Mouse (Mus musculus) lung, adult 2 months (tissue): ENCODE measurements around the gene Msi2. TPM values are rescaled to one million over a fixed set of nuclear protein-coding genes. Genes with fewer than 3 reads are reported as not detected.

Experiments used
- DNase-seq: peaks from one replicate; pipeline ENCODE4 v3.0.0; 2022
- H3K4me1 ChIP-seq: fragments of 200-500 bp; 2 replicates; pipeline ENCODE4 v1.6.1; 2011; ENCODE audit warnings: low read length; ENCODE audit not compliant: control insufficient read depth, insufficient read depth
- H3K4me3 ChIP-seq: fragments of 200-500 bp; replicated peaks from 2 replicates; pipeline ENCODE3; 2011; ENCODE audit warnings: low read depth, mild to moderate bottlenecking, control low read depth, low read length; ENCODE audit errors: extremely low read depth
- CTCF ChIP-seq: fragments of 200-500 bp; IDR thresholded peaks from 2 replicates; pipeline ENCODE4 v1.5.1; 2011; ENCODE audit warnings: mild to moderate bottlenecking, low read length, control low read depth; ENCODE audit not compliant: insufficient read depth
- POLR2A ChIP-seq: fragments of 200-500 bp; IDR thresholded peaks from 2 replicates; pipeline ENCODE4 v1.6.1; 2011; ENCODE audit warnings: low read depth, mild to moderate bottlenecking, control low read depth, low read length, borderline replicate concordance; ENCODE audit errors: extremely low read depth
- WGBS: fragments of 180-500 bp; shearing (Covaris S2); methylation state at CpG from one replicate; pipeline ENCODE4 v1.1.7; 2018; 5-methylcytosine and 5-hydroxymethylcytosine counted together
- polyA plus RNA-seq: library from polyadenylated mRNA; depleted of rRNA; stranded (reverse); fragments of >200 nt; gene quantifications from 2 replicates; pipeline ENCODE4 v1.2.3, GENCODE M21; 2012; rRNA removed

Gene Msi2
- polyA plus RNA-seq: 28.6 and 29.5 TPM in 2 replicates

- WGBS: under 1% methylated on average over 67 of the region's 84 CpGs
- peak; percentile 88 for DNase-seq
- TF ChIP-seq POLR2A (peak; percentile 33; the same call in 1 of the 2 replicates), CTCF (no peak)
- H3K4me3 ChIP-seq: peak within 1 kb of the TSS; percentile 86
- H3K4me1 ChIP-seq: peaks cover 3% of the 10 kb centered on the region; the same call in 1 of the 2 replicates
Measured at GRCm38 (mm10) chr11:88718050-88718765, at the start of gene Msi2. Gene Msi2, minus strand, starts transcription at chr11:88718513.

DNA sequence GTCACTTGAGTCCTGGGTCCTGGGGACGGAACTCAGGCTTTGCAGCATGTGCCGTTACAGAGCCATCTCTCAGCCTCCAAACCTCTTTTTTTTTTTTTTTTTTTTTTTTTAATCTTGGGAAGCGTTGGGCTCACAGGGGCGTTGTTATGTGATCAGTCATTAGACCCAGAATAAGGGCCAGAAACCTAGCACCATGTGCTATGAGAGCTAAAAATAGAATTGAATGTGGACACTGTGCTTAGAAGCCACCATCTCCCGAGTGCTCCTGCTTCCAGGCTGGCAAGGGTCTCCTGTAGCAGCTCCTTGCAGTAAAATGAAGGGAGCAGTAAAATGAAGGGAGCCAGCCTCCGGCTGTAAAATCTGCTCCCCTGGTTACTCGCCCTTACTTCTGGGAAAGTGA, 47.3 kb upstream of the Msi2 start:
- H3K4me1 ChIP-seq: no peaks in the 10 kb centered on the region
- DNase-seq: no peak
- TF ChIP-seq POLR2A: no peak
- TF ChIP-seq CTCF: no peak

GRCm38 (mm10) chr11:88763371-88763770, 45.1 kb upstream of the Msi2 start:
- no peaks in the 10 kb centered on the region for H3K4me1 ChIP-seq
- H3K4me3 ChIP-seq: no peak overlapping the region
- 92% methylated on average over 13 of the region's 13 CpGs for WGBS
- TF ChIP-seq CTCF (no peak), POLR2A (no peak)
- no peak for DNase-seq

More for the DNA sequence above, 47.3 kb upstream of the Msi2 start:
- WGBS: 57% methylated on average over 7 of the region's 7 CpGs
- H3K4me3 ChIP-seq: no peak overlapping the region

- Histone ChIP-seq H3K4me1 (no peaks in the 10 kb centered on the region), H3K4me3 (no peak overlapping the region)
- TF ChIP-seq POLR2A (no peak), CTCF (no peak)
- DNase-seq: no peak
- 91% methylated on average over 8 of the region's 8 CpGs for WGBS
Measured at GRCm38 (mm10) chr11:88759501-88759900, 41.2 kb upstream of the Msi2 start.

DNA sequence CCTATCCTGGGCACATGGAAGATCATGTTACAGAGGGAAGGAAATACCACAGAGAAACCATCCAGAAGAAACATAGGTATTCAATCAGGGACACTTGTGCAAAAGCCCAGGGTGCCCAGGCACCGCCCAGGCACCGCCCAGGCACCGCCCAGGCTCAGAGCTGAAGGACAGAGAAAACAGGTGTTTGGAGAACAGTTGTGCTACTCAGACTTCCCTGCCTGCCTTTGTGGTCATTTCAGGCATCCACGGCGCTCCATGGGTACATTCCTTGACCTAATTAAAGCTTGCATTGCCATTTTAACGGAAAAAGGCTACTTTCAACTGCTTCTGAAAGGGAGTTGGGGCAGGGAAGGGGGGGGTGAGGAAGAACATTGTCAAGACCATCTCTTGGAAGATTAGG, 40.1 kb upstream of the Msi2 start:
- 51% methylated on average over 6 of the region's 6 CpGs for WGBS
- H3K4me3 ChIP-seq: no peak overlapping the region
- DNase-seq: no peak

GRCm38 (mm10) chr11:88745306-88745705, 27.0 kb upstream of the Msi2 start:
- Histone ChIP-seq H3K4me3 (no peak overlapping the region), H3K4me1 (no peaks in the 10 kb centered on the region)
- no peak for DNase-seq
- WGBS: 80% methylated on average over 12 of the region's 12 CpGs
- TF ChIP-seq CTCF (no peak), POLR2A (no peak)

More for the DNA sequence above, 40.1 kb upstream of the Msi2 start:
- TF ChIP-seq POLR2A: no peak
- no peak for TF ChIP-seq CTCF
- H3K4me1 ChIP-seq: no peaks in the 10 kb centered on the region

- Histone ChIP-seq H3K4me1 (no peaks in the 10 kb centered on the region), H3K4me3 (no peak overlapping the region)
- 74% methylated on average over 13 of the region's 13 CpGs for WGBS
Measured at GRCm38 (mm10) chr11:88739574-88740295, 21.4 kb upstream of the Msi2 start.

DNA sequence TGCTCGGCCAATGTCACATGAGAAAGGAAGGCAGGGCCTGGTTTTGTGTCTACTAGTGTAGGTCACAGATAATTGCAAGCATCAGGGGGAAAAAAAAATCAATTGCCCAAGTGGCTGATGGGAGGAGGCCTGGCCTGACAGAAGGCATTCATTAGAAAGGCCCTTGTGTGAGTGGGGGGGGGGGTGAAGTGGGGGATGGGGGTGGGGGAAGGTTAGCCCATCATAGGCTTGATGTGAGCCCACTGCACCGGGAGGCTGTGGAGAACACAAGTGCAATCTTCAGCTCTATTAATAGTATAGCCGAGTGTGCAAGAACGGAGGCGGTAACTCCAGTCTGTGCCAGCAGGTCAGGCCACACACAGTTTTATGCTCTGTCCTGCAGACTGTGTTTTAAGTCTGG, 11.1 kb upstream of the Msi2 start:
- no peak for DNase-seq
- WGBS: 55% methylated on average over 5 of the region's 5 CpGs
- no peak for TF ChIP-seq POLR2A
- no peak for TF ChIP-seq CTCF
- Histone ChIP-seq H3K4me1 (no peaks in the 10 kb centered on the region), H3K4me3 (no peak overlapping the region)

More at GRCm38 (mm10) chr11:88739574-88740295, 21.4 kb upstream of the Msi2 start:
- DNase-seq: no peak
- no peak for TF ChIP-seq POLR2A
- TF ChIP-seq CTCF: no peak

DNA sequence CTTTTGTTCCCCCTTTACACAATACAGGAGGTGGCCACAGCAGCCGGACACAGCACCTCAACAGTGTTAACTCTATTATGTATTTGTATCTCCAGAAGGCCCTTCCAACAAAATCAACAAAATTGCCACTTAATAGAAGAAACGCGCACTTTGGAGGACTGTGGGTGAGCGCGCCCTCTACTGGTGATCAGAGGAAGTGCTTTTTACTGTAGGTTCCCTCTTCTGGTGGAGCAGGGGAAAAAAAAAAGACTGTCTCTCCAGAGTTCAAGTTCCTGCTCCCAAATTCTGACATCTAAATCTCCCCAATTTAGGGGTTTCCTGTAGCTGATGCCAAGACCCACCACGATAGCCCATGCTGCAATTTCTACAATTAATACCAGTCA, 10.2 kb upstream of the Msi2 start:
- H3K4me3 ChIP-seq: no peak overlapping the region
- 2% methylated on average over 6 of the region's 6 CpGs for WGBS
- peak; percentile 75 for DNase-seq
- no peaks in the 10 kb centered on the region for H3K4me1 ChIP-seq
- TF ChIP-seq CTCF (peak; percentile 95), POLR2A (no peak)
